Mouse (Mus musculus): ENCODE measurements around the gene Anpep. TPM values are rescaled to one million over a fixed set of nuclear protein-coding genes. Genes with fewer than 3 reads are reported as not detected.
"Not testable (repeated sequence)": the region's sequence is repeated elsewhere in the genome, so short reads cannot be mapped to it uniquely, and the experiment has no call there.

Anpep gene
- polyA plus RNA-seq, 1 experiment: 8.9 TPM

DNA sequence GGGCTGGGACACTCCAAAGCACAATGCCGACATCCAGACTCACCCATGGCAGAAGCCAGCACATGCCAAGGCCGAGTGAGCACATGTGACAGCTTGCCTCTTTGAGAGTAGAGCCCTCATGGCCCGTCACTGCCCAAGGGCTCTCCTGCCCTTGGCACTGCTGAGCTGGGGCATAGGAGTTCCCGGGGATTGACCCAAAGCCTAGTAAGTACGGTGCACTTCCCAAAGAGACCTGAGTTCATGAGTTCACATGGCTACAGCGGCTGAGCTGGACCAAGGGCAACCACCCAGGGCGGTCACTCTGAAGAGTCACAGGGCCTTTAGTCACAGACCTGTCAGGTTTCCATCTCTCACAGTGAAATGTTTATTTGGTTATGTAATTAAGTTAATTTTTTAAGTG is 52.3 kb downstream of the Anpep start:
- Histone ChIP-seq H3K4me3 (ENCODE audit: insufficient read depth, low read depth, low read length) (no peak overlapping the region), H3K27ac (replicated peaks; ENCODE audit: low read depth, low read length) (no peak overlapping the region), H3K4me1 (ENCODE audit: control insufficient read depth, insufficient read depth, insufficient read length, low read length) (no peaks in the 10 kb centered on the region)

DNA sequence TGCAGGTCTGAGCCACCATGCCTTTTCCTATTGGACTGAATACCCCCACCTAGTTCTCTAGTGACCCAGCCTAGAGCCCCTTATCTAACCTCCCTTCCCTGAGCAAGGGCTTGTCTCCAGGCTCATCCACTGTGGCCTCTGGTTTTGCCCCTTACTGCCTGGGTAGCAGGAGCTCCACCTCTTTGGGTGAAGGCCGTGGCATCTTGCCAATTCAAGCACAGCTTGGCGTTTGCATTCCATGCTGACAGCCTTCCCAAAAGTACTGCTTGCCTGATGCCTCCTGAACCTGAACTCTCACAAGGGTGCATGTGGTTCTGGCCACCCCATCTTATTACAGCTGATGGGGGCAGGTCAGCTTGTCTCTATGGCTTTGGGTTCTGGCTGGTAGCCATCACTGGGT is 57.0 kb downstream of the Anpep start:
- Histone ChIP-seq H3K27ac (replicated peaks; ENCODE audit: low read depth, low read length) (no peak overlapping the region), H3K4me1 (ENCODE audit: control insufficient read depth, insufficient read depth, insufficient read length, low read length) (no peaks in the 10 kb centered on the region), H3K4me3 (ENCODE audit: insufficient read depth, low read depth, low read length) (no peak overlapping the region)

- Histone ChIP-seq H3K4me1 (ENCODE audit: control insufficient read depth, insufficient read depth, insufficient read length, low read length) (no peaks in the 10 kb centered on the region), H3K27ac (replicated peaks; ENCODE audit: low read depth, low read length) (no peak overlapping the region), H3K4me3 (ENCODE audit: insufficient read depth, low read depth, low read length) (no peak overlapping the region)
Observed at GRCm38 (mm10) chr7:79802037-79802436, 58.8 kb downstream of the Anpep start.

DNA sequence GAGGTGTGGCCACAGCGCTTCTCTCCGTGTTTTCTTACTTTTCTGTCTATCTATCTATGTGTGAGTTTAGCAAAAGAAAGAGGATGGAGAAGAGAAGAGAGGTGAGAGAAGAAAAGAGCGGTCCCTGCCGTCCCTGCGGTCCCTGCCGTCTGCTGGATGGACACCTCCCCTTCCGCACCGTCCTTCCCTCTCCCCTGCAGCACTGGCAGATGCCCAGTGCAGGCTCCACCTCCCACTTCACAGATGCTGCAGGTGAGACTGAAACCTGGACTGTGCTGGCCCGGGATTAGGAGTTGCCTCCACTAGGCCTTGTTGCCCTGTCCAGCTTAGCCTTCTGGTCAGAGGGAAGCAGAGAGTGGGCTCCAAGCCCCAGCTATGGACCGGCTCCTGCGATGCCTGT is 59.5 kb downstream of the Anpep start:
- H3K27ac ChIP-seq (replicated peaks; ENCODE audit: low read depth, low read length): no peak overlapping the region
- H3K4me3 ChIP-seq (ENCODE audit: insufficient read depth, low read depth, low read length): no peak overlapping the region
- H3K4me1 ChIP-seq (ENCODE audit: control insufficient read depth, insufficient read depth, insufficient read length, low read length): no peaks in the 10 kb centered on the region

GRCm38 (mm10) chr7:79800336-79800735 is 60.5 kb downstream of the Anpep start:
- Histone ChIP-seq H3K4me1 (ENCODE audit: control insufficient read depth, insufficient read depth, insufficient read length, low read length) (no peaks in the 10 kb centered on the region), H3K4me3 (ENCODE audit: insufficient read depth, low read depth, low read length) (no peak overlapping the region), H3K27ac (replicated peaks; ENCODE audit: low read depth, low read length) (no peak overlapping the region)

DNA sequence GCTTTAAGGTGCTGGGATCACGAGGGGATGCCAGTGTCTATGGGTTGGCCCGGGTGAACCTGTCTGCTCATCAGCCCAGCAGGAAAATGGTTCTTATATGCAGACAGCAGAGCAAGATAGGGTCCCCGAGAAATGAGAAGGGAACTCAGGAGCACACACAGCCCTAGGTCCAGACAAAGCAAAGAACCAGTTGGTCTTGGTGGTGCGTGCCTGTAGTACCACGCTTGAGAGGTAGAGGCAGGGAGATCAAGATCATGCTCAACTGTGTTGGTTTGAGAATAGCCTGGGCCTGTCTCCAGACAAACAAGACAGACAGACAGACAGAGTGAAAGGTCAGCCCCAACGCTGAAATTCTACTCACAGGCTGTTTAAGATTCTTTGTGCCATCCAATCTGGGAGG is 61.4 kb downstream of the Anpep start:
- no peaks in the 10 kb centered on the region for H3K4me1 ChIP-seq (ENCODE audit: control insufficient read depth, insufficient read depth, insufficient read length, low read length)
- no peak overlapping the region for H3K4me3 ChIP-seq (ENCODE audit: insufficient read depth, low read depth, low read length)
- H3K27ac ChIP-seq (replicated peaks; ENCODE audit: low read depth, low read length): no peak overlapping the region

DNA sequence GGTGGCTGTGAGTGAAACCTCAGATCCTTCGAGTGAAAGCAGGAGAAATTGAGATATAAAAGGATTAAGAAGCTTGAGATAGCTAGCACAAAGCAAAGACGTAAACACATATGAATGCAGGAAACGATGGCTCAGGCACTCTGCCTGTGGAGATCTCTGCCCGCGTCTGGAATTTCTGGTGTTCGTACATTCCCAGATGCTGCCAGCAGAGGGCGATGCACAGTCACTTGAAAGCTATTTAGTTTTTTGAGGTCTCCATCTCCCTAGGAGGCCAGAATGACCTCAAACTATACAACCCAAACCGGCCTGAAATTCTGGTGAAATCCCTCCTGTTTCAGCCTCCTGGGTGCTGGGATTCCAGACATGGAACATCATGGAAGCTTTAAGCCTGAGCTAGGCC is 61.8 kb downstream of the Anpep start:
- no peak overlapping the region for H3K4me3 ChIP-seq (ENCODE audit: insufficient read depth, low read depth, low read length)
- no peak overlapping the region for H3K27ac ChIP-seq (replicated peaks; ENCODE audit: low read depth, low read length)
- H3K4me1 ChIP-seq (ENCODE audit: control insufficient read depth, insufficient read depth, insufficient read length, low read length): no peaks in the 10 kb centered on the region

DNA sequence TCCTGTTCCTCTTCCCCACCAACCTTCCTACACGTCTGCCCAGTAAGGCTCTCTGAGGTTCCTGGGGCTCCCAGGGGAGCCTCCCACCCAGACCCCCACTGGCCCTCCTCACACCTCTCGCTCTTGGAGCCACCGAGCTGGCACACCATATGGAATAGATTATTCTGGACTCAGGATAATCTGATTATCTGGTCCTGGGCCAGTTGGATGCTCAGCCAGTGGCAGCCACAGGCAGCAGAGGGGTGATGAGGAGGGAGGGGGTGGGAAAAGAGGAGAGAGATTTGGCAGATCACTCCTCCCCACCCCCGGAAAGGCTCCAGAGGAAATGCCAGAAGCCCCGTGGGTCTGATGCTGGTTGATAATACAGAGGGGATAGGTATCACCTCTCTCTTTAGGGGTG is 62.3 kb downstream of the Anpep start:
- Histone ChIP-seq H3K4me1 (ENCODE audit: control insufficient read depth, insufficient read depth, insufficient read length, low read length) (no peaks in the 10 kb centered on the region), H3K27ac (replicated peaks; ENCODE audit: low read depth, low read length) (no peak overlapping the region), H3K4me3 (ENCODE audit: insufficient read depth, low read depth, low read length) (no peak overlapping the region)

DNA sequence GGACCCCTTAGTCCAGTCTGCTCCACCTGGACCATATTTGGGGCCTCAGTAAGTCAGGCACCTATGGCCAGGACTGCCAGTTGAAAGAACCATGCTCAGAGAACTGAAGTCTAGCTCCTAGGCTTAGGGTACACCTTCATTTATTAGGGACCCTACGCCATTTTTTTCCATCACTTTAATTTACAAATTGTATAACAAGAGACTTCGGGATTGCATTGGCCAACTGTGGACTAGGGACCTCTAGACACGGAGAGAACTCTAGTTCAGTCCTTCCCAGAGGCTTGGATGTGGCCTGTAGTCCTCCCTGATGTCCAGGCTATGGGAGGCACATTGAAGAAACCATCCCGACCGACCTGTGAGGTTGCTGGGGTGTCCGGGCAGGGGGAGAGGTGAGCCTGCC is 67.2 kb downstream of the Anpep start, which contains the start of gene Mesp1:
Mesp1 (minus strand) TSS at position 101 of the 400 bp plus-strand sequence.
- peak within 1 kb of the TSS; percentile 54 for H3K4me3 ChIP-seq (ENCODE audit: insufficient read depth, low read depth, low read length)
- H3K27ac ChIP-seq (replicated peaks; ENCODE audit: low read depth, low read length): no peak within 1 kb of the TSS
- H3K4me1 ChIP-seq (ENCODE audit: control insufficient read depth, insufficient read depth, insufficient read length, low read length): 0 out of 2 replicates have a peak, but pooled peaks cover 3% of the 10 kb centered on the region

DNA sequence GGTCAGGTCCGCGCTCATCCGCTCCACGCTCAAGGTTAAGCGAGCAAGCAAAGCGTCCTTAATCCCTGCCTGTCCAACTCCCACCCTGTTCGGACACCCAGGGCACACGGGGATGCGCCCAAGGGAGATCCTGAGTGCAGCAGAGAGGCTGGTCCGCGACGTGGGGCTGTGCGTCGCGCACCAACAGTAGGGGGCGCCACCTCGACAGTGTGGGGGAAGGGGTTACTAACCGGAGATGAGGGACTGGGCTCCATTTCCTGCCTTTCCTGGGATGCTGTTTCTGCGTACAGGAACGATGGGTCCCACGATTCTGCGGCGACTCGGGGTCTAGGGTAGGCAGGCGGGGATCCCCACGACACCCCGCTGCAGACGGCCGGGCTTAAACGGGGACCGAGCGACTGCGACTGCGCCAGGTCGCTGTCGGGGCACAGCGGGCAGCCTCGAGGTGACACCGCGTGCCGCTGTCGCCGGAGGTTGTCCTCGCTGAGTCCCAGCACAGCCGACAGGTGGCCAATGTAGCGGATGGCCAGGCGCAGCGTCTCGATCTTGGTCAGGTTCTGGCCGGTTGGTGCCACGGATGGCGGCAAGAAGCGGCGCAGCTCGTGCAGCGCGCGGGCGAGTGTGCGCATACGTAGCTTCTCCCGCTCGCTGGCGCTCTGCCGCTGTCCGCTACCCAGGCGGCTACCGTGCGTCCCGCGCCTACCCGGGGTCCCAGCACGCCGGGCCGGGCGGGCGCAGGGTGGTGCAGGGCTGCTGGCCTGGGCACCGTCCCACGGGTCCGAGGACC is 68.0 kb downstream of the Anpep start:
- H3K4me3 ChIP-seq (ENCODE audit: insufficient read depth, low read depth, low read length): peak overlapping the region; percentile 54
- H3K27ac ChIP-seq (replicated peaks; ENCODE audit: low read depth, low read length): no peak overlapping the region
- H3K4me1 ChIP-seq (ENCODE audit: control insufficient read depth, insufficient read depth, insufficient read length, low read length): 0 out of 2 replicates have a peak, but pooled peaks cover 3% of the 10 kb centered on the region

DNA sequence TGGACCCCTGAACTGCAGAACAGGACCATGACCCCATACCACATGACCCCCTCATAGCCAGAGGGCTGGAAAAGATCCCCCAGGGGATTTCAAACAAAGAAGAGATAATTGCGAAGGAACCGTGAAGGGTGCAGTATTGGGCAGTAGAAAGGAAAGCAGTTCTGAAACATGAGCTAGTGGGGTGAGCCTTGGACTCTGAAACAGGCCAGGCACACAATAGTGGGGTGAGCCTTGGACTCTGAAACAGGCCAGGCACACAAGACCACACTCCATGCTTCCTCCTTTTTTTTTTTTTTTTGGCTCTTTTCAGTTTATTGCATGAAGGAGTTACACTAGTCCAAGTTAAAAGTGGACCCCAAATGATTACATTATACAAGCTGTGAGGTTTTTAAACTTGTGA is 71.0 kb downstream of the Anpep start:
- H3K27ac ChIP-seq (replicated peaks; ENCODE audit: low read depth, low read length); H3K4me1 ChIP-seq (ENCODE audit: control insufficient read depth, insufficient read depth, insufficient read length, low read length); H3K4me3 ChIP-seq (ENCODE audit: insufficient read depth, low read depth, low read length): not testable (repeated sequence)

- Histone ChIP-seq H3K4me1 (ENCODE audit: control insufficient read depth, insufficient read depth, insufficient read length, low read length) (peaks cover 10% of the 10 kb centered on the region), H3K4me3 (ENCODE audit: insufficient read depth, low read depth, low read length) (no peak overlapping the region), H3K27ac (replicated peaks; ENCODE audit: low read depth, low read length) (peak overlapping the region; percentile 68)
Observed at GRCm38 (mm10) chr7:79786295-79786694, 74.6 kb downstream of the Anpep start.

DNA sequence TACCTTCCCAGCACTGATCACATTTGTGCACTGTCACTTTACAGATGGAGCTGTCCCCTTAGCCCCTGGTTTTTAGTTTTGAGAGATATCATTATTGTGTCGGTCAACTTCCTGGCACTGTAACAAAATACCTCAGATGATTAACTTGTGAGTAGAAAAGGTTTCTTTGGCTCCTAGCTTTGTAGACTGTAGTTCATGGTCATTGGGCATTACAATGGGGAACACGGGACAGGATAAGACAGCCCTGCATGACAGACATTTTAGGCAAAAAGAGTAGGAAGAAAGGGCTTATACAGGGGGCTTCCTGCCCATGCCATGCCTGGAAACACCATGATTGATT is 78.4 kb downstream of the Anpep start:
- Histone ChIP-seq H3K4me1 (ENCODE audit: control insufficient read depth, insufficient read depth, insufficient read length, low read length) (peaks cover 10% of the 10 kb centered on the region), H3K4me3 (ENCODE audit: insufficient read depth, low read depth, low read length) (no peak overlapping the region), H3K27ac (replicated peaks; ENCODE audit: low read depth, low read length) (peak overlapping the region; percentile 99)

DNA sequence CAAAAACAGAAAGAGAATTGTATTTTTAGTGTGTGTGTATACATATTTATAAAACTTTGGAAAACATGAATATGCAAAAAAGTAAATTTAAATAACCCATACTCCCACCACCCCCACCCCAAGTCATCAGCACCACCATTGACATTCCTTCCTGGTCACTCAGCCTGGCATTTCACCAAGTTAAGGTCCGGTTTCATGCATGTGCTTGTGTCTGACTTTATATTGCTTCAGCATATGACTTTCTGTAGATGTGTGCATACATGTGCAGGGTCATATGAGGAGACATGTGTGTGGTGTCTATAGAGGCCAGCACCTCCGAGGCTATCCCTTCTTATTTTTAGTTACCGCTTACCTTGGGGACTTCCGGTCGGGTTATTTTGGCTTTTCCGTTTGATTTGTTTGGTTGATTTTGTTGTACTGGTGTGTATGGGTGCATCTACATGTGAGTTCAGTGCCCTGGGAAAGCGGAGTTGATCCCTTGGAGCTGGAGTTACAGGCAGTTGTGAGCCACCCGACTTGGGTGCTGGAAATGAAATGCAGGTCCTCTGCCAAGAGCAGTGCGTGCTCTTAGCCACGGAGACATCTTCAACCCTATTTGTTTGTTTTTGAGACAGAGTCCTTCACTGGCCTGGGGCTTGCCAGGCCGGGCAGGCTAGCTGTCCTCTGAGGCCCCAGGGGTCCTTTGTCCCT is 78.9 kb downstream of the Anpep start:
- H3K27ac ChIP-seq (replicated peaks; ENCODE audit: low read depth, low read length): peak overlapping the region; percentile 99
- peaks cover 10% of the 10 kb centered on the region for H3K4me1 ChIP-seq (ENCODE audit: control insufficient read depth, insufficient read depth, insufficient read length, low read length)
- no peak overlapping the region for H3K4me3 ChIP-seq (ENCODE audit: insufficient read depth, low read depth, low read length)

GRCm38 (mm10) chr7:79780647-79781626 is 79.9 kb downstream of the Anpep start:
- Histone ChIP-seq H3K4me1 (ENCODE audit: control insufficient read depth, insufficient read depth, insufficient read length, low read length) (peaks cover 8% of the 10 kb centered on the region), H3K27ac (replicated peaks; ENCODE audit: low read depth, low read length) (peak overlapping the region; percentile 99), H3K4me3 (ENCODE audit: insufficient read depth, low read depth, low read length) (peak overlapping the region; percentile 45)

Data from brown adipose tissue, adult 24 weeks (tissue).